Mouse (Mus musculus): ENCODE measurements around the gene Gm28053.

Gene Gm28053

GRCm38 (mm10) chr6:48785601-48786000 lies 67.2 kb downstream of the Gm28053 start:
- Histone ChIP-seq H3K27me3 (ENCODE audit: control insufficient read depth, insufficient read depth, low read length, poor library complexity, severe bottlenecking) (no peaks in the 10 kb centered on the region), H3K36me3 (ENCODE audit: control insufficient read depth, insufficient read depth, low read length, poor library complexity, severe bottlenecking) (no peaks in the 10 kb centered on the region)
- no peak for DNase-seq (ENCODE audit: low read depth, low spot score)

- Histone ChIP-seq H3K27me3 (ENCODE audit: control insufficient read depth, insufficient read depth, low read length, poor library complexity, severe bottlenecking) (no peaks in the 10 kb centered on the region), H3K36me3 (ENCODE audit: control insufficient read depth, insufficient read depth, low read length, poor library complexity, severe bottlenecking) (no peaks in the 10 kb centered on the region)
- no peak for DNase-seq (ENCODE audit: low read depth, low spot score)
These were observed 69.5 kb downstream of the Gm28053 start for GRCm38 (mm10) chr6:48787867-48788266.

DNA sequence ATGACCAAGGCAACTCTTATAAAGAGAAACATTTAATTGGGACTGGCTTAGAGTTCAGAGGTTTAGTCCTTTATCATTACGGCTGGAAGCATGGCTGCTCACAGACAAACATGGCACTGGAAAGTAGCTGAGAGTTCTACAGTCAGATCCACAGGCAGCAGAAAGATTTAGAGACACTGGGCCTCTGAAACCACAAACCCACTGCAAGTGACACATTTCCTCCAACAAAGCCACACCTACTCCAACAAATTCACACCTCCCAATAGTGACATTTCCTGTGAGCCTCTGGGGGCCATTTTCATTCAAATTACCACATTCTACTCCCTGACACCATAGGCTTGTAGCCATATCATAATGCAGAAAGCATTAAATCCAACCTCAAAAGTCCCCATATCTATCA lies 83.5 kb downstream of the Gm28053 start:
- DNase-seq (ENCODE audit: low read depth, low spot score): peak; percentile 65
- no peaks in the 10 kb centered on the region for H3K36me3 ChIP-seq (ENCODE audit: control insufficient read depth, insufficient read depth, low read length, poor library complexity, severe bottlenecking)
- H3K27me3 ChIP-seq (ENCODE audit: control insufficient read depth, insufficient read depth, low read length, poor library complexity, severe bottlenecking): no peaks in the 10 kb centered on the region
